Mouse (Mus musculus) liver, embryonic 16.5 days (tissue): ENCODE data around the gene Matn4. TPM values are rescaled to one million over a fixed set of nuclear protein-coding genes. Genes with fewer than 3 reads are reported as not detected.

Source experiments
- ATAC-seq: fragments of 200-750 bp; cut with Nextera tagmentation; 2 replicates; pipeline ENCODE4 v1.8.0; 2017; ENCODE audit warnings: low read depth, mild to moderate bottlenecking, moderate number of reproducible peaks, moderate library complexity
- H3K27ac ChIP-seq: fragments of 300-500 bp; sonication (generic); 2 replicates; pipeline ENCODE4 v1.5.1; 2014; ENCODE audit warnings: mild to moderate bottlenecking, low read length
- H3K27me3 ChIP-seq: fragments of 300-500 bp; sonication (generic); 2 replicates; pipeline ENCODE4 v1.6.1; 2014; ENCODE audit warnings: low read depth, low read length, mixed read lengths; ENCODE audit not compliant: control insufficient read depth, insufficient read depth
- H3K36me3 ChIP-seq: fragments of 300-500 bp; sonication (generic); 2 replicates; pipeline ENCODE4 v1.6.1; 2014; ENCODE audit warnings: mild to moderate bottlenecking; ENCODE audit not compliant: control insufficient read depth, insufficient read depth
- H3K4me1 ChIP-seq: fragments of 300-500 bp; sonication (generic); 2 replicates; pipeline ENCODE4 v1.6.1; 2014; ENCODE audit warnings: low read depth, low read length, mixed read lengths; ENCODE audit not compliant: control insufficient read depth
- H3K4me2 ChIP-seq: fragments of 300-500 bp; sonication (generic); 2 replicates; pipeline ENCODE4 v1.6.1; 2014; ENCODE audit warnings: low read depth, low read length, mixed read lengths
- H3K4me3 ChIP-seq: fragments of 300-500 bp; sonication (generic); 2 replicates; pipeline ENCODE4 v1.5.1; 2014; ENCODE audit warnings: low read depth, mild to moderate bottlenecking, low read length
- H3K9ac ChIP-seq: fragments of 300-500 bp; sonication (generic); 2 replicates; pipeline ENCODE4 v1.6.1; 2014; ENCODE audit warnings: low read depth, low read length
- H3K9me3 ChIP-seq: fragments of 300-500 bp; sonication (generic); replicated peaks from 2 replicates; pipeline ENCODE4 v1.6.1; 2016; ENCODE audit warnings: low read length; ENCODE audit not compliant: control insufficient read depth
- WGBS: fragments of 180-500 bp; shearing (Covaris S2); extraction: QIAGEN DNeasy Blood & Tissue Kit; methylation state at CpG from one replicate; pipeline ENCODE4 v1.1.7; 2014; ENCODE audit not compliant: insufficient replicate concordance; 5-methylcytosine and 5-hydroxymethylcytosine counted together
- polyA plus RNA-seq: library from polyadenylated mRNA; unstranded; fragments of >200 nt; fragmentation: Nextera tagmentation; extraction: Ambion mirVana; gene quantifications from 2 replicates; pipeline ENCODE4 v1.2.1, GENCODE M21; 2015

Matn4 gene
- polyA plus RNA-seq, 1 experiment from 2014 or later, result 0.12 TPM

- Histone ChIP-seq H3K4me2 (no peak overlapping the region), H3K27me3 (no peaks in the 10 kb centered on the region), H3K9me3 (no peaks in the 10 kb centered on the region), H3K36me3 (no peaks in the 10 kb centered on the region), H3K4me1 (no peaks in the 10 kb centered on the region), H3K27ac (no peak overlapping the region), H3K4me3 (no peak overlapping the region), H3K9ac (no peak overlapping the region)
- 0 out of 2 replicates have a peak, but pooled peaks have one; percentile 16 for ATAC-seq
- 26% methylated on average over 4 of the region's 4 CpGs for WGBS
These were observed 31.8 kb downstream of the Matn4 start for GRCm38 (mm10) chr2:164373187-164373586.

- Histone ChIP-seq H3K9me3 (no peaks in the 10 kb centered on the region), H3K27me3 (no peaks in the 10 kb centered on the region), H3K9ac (no peak overlapping the region), H3K27ac (no peak overlapping the region), H3K36me3 (no peaks in the 10 kb centered on the region), H3K4me3 (no peak overlapping the region), H3K4me1 (no peaks in the 10 kb centered on the region), H3K4me2 (no peak overlapping the region)
- WGBS, result 15% methylated on average over 3 of the region's 3 CpGs
- no peak for ATAC-seq
These were observed 32.4 kb downstream of the Matn4 start for GRCm38 (mm10) chr2:164372408-164373053.

GRCm38 (mm10) chr2:164371371-164371770 lies 33.6 kb downstream of the Matn4 start:
- no peaks in the 10 kb centered on the region for H3K36me3 ChIP-seq
- no peak overlapping the region for H3K4me3 ChIP-seq
- H3K27me3 ChIP-seq, result no peaks in the 10 kb centered on the region
- H3K9ac ChIP-seq, result no peak overlapping the region
- no peak for ATAC-seq
- 65% methylated on average over 3 of the region's 3 CpGs for WGBS
- no peak overlapping the region for H3K4me2 ChIP-seq
- no peaks in the 10 kb centered on the region for H3K9me3 ChIP-seq
- H3K27ac ChIP-seq, result no peak overlapping the region
- H3K4me1 ChIP-seq, result no peaks in the 10 kb centered on the region

GRCm38 (mm10) chr2:164368620-164369105 lies 36.3 kb downstream of the Matn4 start:
- no peaks in the 10 kb centered on the region for H3K4me1 ChIP-seq
- no peaks in the 10 kb centered on the region for H3K27me3 ChIP-seq
- no peaks in the 10 kb centered on the region for H3K9me3 ChIP-seq
- H3K36me3 ChIP-seq, result no peaks in the 10 kb centered on the region
- ATAC-seq, result no peak
- 53% methylated on average over 6 of the region's 6 CpGs for WGBS
- H3K4me3 ChIP-seq, result no peak overlapping the region
- no peak overlapping the region for H3K27ac ChIP-seq
- H3K9ac ChIP-seq, result no peak overlapping the region
- no peak overlapping the region for H3K4me2 ChIP-seq

GRCm38 (mm10) chr2:164366947-164367346 lies 38.0 kb downstream of the Matn4 start:
- WGBS, result 67% methylated on average over 3 of the region's 3 CpGs
- H3K4me3 ChIP-seq, result no peak overlapping the region
- H3K9me3 ChIP-seq, result no peaks in the 10 kb centered on the region
- ATAC-seq, result no peak
- no peaks in the 10 kb centered on the region for H3K36me3 ChIP-seq
- no peaks in the 10 kb centered on the region for H3K27me3 ChIP-seq
- H3K4me2 ChIP-seq, result no peak overlapping the region
- H3K27ac ChIP-seq, result no peak overlapping the region
- no peak overlapping the region for H3K9ac ChIP-seq
- H3K4me1 ChIP-seq, result no peaks in the 10 kb centered on the region

GRCm38 (mm10) chr2:164360974-164361657 lies 43.8 kb downstream of the Matn4 start:
- Histone ChIP-seq H3K4me1 (no peaks in the 10 kb centered on the region; the same call in 1 of the 2 replicates), H3K9ac (no peak overlapping the region), H3K27ac (no peak overlapping the region), H3K4me2 (no peak overlapping the region), H3K4me3 (no peak overlapping the region), H3K9me3 (no peaks in the 10 kb centered on the region), H3K27me3 (no peaks in the 10 kb centered on the region), H3K36me3 (no peaks in the 10 kb centered on the region)
- no peak for ATAC-seq
- WGBS, result 18% methylated on average over 13 of the region's 13 CpGs

- Histone ChIP-seq H3K4me3 (no peak overlapping the region), H3K4me1 (no peaks in the 10 kb centered on the region; the same call in 1 of the 2 replicates), H3K27me3 (no peaks in the 10 kb centered on the region), H3K9me3 (no peaks in the 10 kb centered on the region), H3K36me3 (no peaks in the 10 kb centered on the region), H3K27ac (no peak overlapping the region), H3K4me2 (no peak overlapping the region), H3K9ac (no peak overlapping the region)
- WGBS, result 57% methylated on average over 5 of the region's 5 CpGs
- no peak for ATAC-seq
These were observed 45.3 kb downstream of the Matn4 start for GRCm38 (mm10) chr2:164359668-164360067.

GRCm38 (mm10) chr2:164359031-164359430 lies 45.9 kb downstream of the Matn4 start:
- no peaks in the 10 kb centered on the region; the same call in 1 of the 2 replicates for H3K4me1 ChIP-seq
- ATAC-seq, result no peak
- no peaks in the 10 kb centered on the region for H3K27me3 ChIP-seq
- H3K9me3 ChIP-seq, result no peaks in the 10 kb centered on the region
- H3K9ac ChIP-seq, result no peak overlapping the region
- no peak overlapping the region for H3K27ac ChIP-seq
- 63% methylated on average over 5 of the region's 5 CpGs for WGBS
- no peaks in the 10 kb centered on the region for H3K36me3 ChIP-seq
- H3K4me3 ChIP-seq, result no peak overlapping the region
- no peak overlapping the region for H3K4me2 ChIP-seq

GRCm38 (mm10) chr2:164358373-164358772 lies 46.6 kb downstream of the Matn4 start:
- Histone ChIP-seq H3K27me3 (no peaks in the 10 kb centered on the region), H3K9me3 (no peaks in the 10 kb centered on the region), H3K4me3 (no peak overlapping the region), H3K4me2 (no peak overlapping the region), H3K36me3 (no peaks in the 10 kb centered on the region), H3K4me1 (no peaks in the 10 kb centered on the region; the same call in 1 of the 2 replicates), H3K9ac (no peak overlapping the region), H3K27ac (no peak overlapping the region)
- WGBS, result 66% methylated on average over 3 of the region's 3 CpGs
- ATAC-seq, result no peak
